Mouse (Mus musculus): ENCODE measurements around the gene Ywhag.
A peak's percentile ranks its signal among the peaks of the same experiment; 100 is the strongest.

Gene Ywhag

DNA sequence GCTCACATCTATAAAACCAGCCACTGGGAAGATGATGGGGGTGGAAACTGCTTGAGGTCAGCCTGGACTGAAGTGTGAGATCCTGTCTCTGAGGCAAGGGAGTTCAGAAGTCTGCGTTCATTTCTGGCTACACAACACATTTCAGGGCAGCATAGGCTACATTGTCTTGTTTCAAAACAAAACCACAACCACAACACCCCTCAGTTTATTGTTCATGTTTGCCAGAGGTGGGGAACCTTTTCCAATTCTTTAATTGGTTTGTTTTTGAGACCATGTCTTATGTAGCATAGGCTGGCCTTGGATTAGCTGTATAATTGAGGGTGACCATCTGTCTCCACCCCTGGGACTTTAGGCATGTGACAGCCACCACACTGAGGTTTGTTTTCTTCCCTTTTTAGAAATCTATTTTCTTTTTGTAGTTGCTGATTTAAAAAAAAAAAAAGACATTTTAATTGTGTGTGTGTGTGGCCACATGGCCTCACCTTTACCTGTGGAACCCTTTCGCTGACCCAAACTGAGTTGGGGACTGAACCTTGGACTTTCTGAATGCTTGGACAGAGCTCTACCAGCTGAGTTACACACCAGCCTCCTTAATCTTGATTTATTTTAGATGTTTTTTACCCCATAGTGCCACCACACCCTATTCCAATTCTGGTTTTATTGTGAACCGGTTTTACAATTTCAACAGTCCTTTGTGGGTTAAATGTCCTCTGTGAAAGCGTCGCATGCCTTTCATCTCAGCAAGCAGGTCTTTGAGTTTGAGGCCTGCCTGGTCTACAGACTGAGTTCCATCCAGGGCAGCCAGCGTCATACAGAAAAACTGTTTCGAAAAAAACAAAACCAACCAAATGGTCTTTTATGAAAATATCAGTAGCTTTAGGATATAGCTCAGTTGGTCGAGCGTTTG is 22.1 kb upstream of the Ywhag start:
- ATAC-seq (ENCODE audit: insufficient number of reproducible peaks, low FRiP score, low TSS enrichment) = no peak

DNA sequence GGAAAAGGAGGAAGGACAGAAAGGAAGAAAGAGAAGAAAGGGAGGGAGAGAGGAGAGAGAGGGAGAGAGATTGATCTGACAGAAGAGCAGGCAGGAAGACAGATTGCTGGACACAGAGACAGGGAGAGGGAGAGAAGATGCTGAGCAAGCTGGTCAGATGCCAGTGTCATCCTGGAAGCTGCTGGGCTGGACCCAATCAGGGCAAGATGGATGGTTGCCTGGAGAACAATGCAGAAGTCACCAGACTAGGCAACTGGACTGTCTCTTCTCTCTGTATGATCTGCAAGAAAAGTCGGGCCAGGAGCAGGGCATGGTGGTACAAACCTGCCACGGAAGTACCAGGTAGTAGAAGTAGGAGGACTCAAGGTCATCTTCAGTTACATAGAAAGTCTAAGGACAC is 18.4 kb upstream of the Ywhag start:
- ATAC-seq (ENCODE audit: insufficient number of reproducible peaks, low FRiP score, low TSS enrichment) = no peak

DNA sequence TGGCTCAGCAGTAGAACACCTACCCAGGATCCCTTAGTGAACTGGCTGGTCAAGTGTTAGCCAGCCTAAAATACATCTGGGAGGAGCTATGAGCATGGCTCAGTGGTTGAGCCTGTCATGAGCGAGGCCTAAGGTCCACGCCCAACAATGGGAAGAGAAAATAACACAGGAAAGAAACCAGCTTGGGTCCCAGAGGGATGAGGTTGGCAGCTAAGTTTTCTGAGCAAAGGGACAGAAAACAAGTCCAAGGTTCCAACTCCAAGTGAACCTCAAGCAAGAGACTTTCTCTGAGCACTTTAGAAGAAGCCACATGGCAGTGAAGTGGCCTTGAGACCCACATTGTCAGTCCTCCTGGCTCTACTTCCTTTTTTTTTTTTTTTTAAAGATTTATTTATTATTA is 17.2 kb upstream of the Ywhag start:
- no peak for ATAC-seq (ENCODE audit: insufficient number of reproducible peaks, low FRiP score, low TSS enrichment)

- ATAC-seq (ENCODE audit: insufficient number of reproducible peaks, low FRiP score, low TSS enrichment) = no peak
Observed at GRCm38 (mm10) chr5:135950710-135951412, 16.4 kb upstream of the Ywhag start.

- no peak for ATAC-seq (ENCODE audit: insufficient number of reproducible peaks, low FRiP score, low TSS enrichment)
Observed at GRCm38 (mm10) chr5:135946621-135947020, 12.2 kb upstream of the Ywhag start.

DNA sequence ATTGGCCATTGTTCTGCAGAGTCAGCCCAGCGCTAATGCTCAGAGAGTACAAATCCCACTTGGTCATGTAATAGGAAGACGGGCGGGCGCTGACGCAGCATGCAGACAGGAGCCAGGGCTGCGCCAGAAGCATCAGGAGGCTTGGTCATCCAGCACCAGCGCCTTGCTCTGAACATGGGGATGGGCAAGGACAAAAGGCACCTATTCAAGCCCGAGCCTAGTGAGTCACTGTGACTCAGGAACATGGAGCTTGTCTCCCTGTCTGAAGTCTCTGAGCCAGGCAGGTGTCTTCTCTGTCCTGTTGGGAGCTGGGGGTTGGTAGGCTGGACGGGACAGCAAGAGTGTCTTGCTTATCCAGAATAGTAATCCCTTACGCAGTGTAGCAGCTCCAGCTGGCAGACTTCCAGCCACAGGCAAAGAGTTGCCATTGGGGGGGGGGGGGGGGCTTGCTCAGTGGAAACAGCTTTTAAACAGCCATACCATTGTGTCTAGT is 11.5 kb upstream of the Ywhag start:
- ATAC-seq (ENCODE audit: insufficient number of reproducible peaks, low FRiP score, low TSS enrichment) = no peak

- ATAC-seq (ENCODE audit: insufficient number of reproducible peaks, low FRiP score, low TSS enrichment) = no peak
Observed at GRCm38 (mm10) chr5:135942710-135943109, 8.3 kb upstream of the Ywhag start.

GRCm38 (mm10) chr5:135940587-135940986 is 6.2 kb upstream of the Ywhag start:
- ATAC-seq (ENCODE audit: insufficient number of reproducible peaks, low FRiP score, low TSS enrichment) = no peak

DNA sequence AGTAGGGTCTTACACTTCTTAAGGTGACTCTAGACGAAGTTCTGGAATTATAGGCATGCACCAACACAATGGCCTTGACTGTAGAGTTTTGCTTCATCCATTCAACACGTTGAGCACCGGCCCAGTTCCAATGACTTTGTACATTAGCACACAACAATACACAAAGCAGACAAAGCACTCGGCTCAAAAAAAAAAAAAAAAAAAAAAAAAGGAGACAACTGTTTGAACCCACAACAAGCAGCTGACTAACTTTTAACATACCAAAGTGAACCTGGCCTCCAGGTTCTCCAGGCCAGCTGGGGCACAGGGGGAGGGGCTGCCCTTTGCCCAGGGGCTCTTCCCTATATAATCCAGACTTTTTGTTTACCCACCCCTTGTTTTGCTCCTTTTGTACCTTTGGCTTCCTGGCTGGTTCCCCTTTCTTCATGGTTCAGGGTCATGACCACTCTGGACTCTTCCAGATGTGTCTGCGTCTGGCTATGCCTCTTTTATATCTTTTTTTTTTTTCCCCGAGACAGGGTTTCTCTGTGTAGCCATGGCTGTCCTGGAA is 1.3 kb upstream of the Ywhag start:
- no peak for ATAC-seq (ENCODE audit: insufficient number of reproducible peaks, low FRiP score, low TSS enrichment)

GRCm38 (mm10) chr5:135935176-135935523 is 734 bp upstream of the Ywhag start:
- no peak for ATAC-seq (ENCODE audit: insufficient number of reproducible peaks, low FRiP score, low TSS enrichment)

- ATAC-seq (ENCODE audit: insufficient number of reproducible peaks, low FRiP score, low TSS enrichment) = peak; percentile 56
Observed at GRCm38 (mm10) chr5:135933900-135934441, 445 bp downstream of the Ywhag start.

GRCm38 (mm10) chr5:135933222-135933899 is 1.1 kb downstream of the Ywhag start:
- no peak for ATAC-seq (ENCODE audit: insufficient number of reproducible peaks, low FRiP score, low TSS enrichment)

GRCm38 (mm10) chr5:135932359-135932758 is 2.1 kb downstream of the Ywhag start:
- ATAC-seq (ENCODE audit: insufficient number of reproducible peaks, low FRiP score, low TSS enrichment) = no peak

GRCm38 (mm10) chr5:135931526-135931925 is 2.9 kb downstream of the Ywhag start:
- no peak for ATAC-seq (ENCODE audit: insufficient number of reproducible peaks, low FRiP score, low TSS enrichment)

- ATAC-seq (ENCODE audit: insufficient number of reproducible peaks, low FRiP score, low TSS enrichment) = no peak
Observed at GRCm38 (mm10) chr5:135929685-135930424, 4.6 kb downstream of the Ywhag start.

- no peak for ATAC-seq (ENCODE audit: insufficient number of reproducible peaks, low FRiP score, low TSS enrichment)
Observed at GRCm38 (mm10) chr5:135923901-135924300, 10.5 kb downstream of the Ywhag start.

- no peak for ATAC-seq (ENCODE audit: insufficient number of reproducible peaks, low FRiP score, low TSS enrichment)
Observed at GRCm38 (mm10) chr5:135919902-135920301, 14.5 kb downstream of the Ywhag start.

DNA sequence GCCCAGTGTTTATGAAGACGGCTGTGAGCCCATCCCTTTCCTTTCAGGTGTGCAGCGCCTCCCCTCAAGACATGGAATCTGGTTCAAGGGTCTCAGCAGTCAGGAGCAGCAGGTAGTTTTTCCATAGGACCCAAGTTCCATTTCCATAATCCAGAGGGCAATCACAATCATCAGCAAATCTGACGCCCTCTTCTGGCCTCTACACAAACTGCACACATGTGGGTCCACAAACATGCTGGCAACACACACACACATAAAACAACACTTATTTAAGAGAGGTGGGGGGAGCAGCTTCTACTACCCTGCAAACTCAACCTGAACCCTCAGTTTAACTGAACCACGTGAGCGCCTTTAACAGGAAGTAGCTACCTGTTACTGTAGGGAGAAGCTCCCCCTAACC is 15.8 kb downstream of the Ywhag start:
- no peak for ATAC-seq (ENCODE audit: insufficient number of reproducible peaks, low FRiP score, low TSS enrichment)

DNA sequence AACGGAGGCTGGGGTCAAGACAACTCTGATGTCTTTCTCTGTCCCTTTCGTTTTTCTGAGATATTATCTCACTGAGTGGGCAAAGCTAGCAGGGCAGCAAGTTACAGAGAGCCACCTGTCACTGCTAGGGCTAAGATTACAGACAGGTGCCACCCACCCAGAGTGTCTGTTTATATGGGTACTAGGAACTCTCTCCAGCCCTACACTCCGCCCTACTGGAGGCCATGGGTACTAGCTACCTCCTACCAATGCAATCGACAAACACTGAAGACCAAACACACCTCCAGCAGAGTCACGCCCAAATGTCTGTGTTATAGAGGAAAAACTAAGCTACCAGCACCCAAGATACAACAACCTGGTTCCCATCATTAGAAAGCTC is 16.4 kb downstream of the Ywhag start:
- ATAC-seq (ENCODE audit: insufficient number of reproducible peaks, low FRiP score, low TSS enrichment) = no peak
